Mouse (Mus musculus) lung, postnatal 0 days (tissue): ENCODE measurements around the gene Tmem144. TPM values are rescaled to one million over a fixed set of nuclear protein-coding genes. Genes with fewer than 3 reads are reported as not detected.

Source experiments
- ATAC-seq: fragments of 200-750 bp; cut with Nextera tagmentation; 2 replicates; pipeline ENCODE4 v1.8.0; 2017; ENCODE audit warnings: moderate library complexity
- DNase-seq: peaks from one replicate; pipeline ENCODE4 v3.0.0-alpha.2; 2016; ENCODE audit warnings: low spot score
- H3K27ac ChIP-seq: fragments of 300-500 bp; sonication (generic); 2 replicates; pipeline ENCODE4 v1.5.1; 2014; ENCODE audit warnings: antibody characterized with exemption, mild to moderate bottlenecking, low read length, mixed read lengths
- H3K27me3 ChIP-seq: fragments of 300-500 bp; sonication (generic); replicated peaks from 2 replicates; pipeline ENCODE4 v1.6.1; 2014; ENCODE audit warnings: low read length, mixed read lengths; ENCODE audit not compliant: insufficient read depth
- H3K36me3 ChIP-seq: fragments of 300-500 bp; sonication (generic); 2 replicates; pipeline ENCODE4 v1.6.1; 2014; ENCODE audit warnings: low read length, mixed read lengths; ENCODE audit not compliant: insufficient read depth
- H3K4me1 ChIP-seq: fragments of 300-500 bp; sonication (generic); 2 replicates; pipeline ENCODE4 v1.6.1; 2014; ENCODE audit warnings: antibody characterized with exemption, low read depth, low read length, mixed read lengths; ENCODE audit not compliant: insufficient read depth
- H3K4me2 ChIP-seq: fragments of 300-500 bp; sonication (generic); replicated peaks from 2 replicates; pipeline ENCODE4 v1.6.1; 2014; ENCODE audit warnings: low read depth, mild to moderate bottlenecking, low read length, moderate library complexity, mixed read lengths
- H3K4me3 ChIP-seq: fragments of 300-500 bp; sonication (generic); 2 replicates; pipeline ENCODE4 v1.5.1; 2014; ENCODE audit warnings: low read depth, low read length
- H3K9ac ChIP-seq: fragments of 300-500 bp; sonication (generic); replicated peaks from 2 replicates; pipeline ENCODE4 v1.6.1; 2014; ENCODE audit warnings: low read depth, mild to moderate bottlenecking
- H3K9me3 ChIP-seq: fragments of 300-500 bp; sonication (generic); 2 replicates; pipeline ENCODE4 v1.6.1; 2016; ENCODE audit warnings: low read length, mixed read lengths
- CTCF ChIP-seq: IDR thresholded peaks from 2 replicates; pipeline ENCODE4 v1.5.1; 2016; ENCODE audit warnings: antibody characterized with exemption, mild to moderate bottlenecking
- EP300 ChIP-seq: IDR thresholded peaks from 2 replicates; pipeline ENCODE4 v1.6.1; 2016; ENCODE audit warnings: antibody characterized with exemption, mild to moderate bottlenecking, control low read depth
- WGBS: fragments of 180-500 bp; shearing (Covaris S2); extraction: QIAGEN DNeasy Blood & Tissue Kit; methylation state at CpG from one replicate; pipeline ENCODE4 v1.1.7; 2014; 5-methylcytosine and 5-hydroxymethylcytosine counted together
- polyA plus RNA-seq: library from polyadenylated mRNA; unstranded; fragments of >200 nt; fragmentation: Nextera tagmentation; extraction: Ambion mirVana; gene quantifications from 2 replicates; pipeline ENCODE4 v1.2.1, GENCODE M21; 2015

The Tmem144 gene
- polyA plus RNA-seq, 1 experiment from 2014 or later = 4.4 TPM

DNA sequence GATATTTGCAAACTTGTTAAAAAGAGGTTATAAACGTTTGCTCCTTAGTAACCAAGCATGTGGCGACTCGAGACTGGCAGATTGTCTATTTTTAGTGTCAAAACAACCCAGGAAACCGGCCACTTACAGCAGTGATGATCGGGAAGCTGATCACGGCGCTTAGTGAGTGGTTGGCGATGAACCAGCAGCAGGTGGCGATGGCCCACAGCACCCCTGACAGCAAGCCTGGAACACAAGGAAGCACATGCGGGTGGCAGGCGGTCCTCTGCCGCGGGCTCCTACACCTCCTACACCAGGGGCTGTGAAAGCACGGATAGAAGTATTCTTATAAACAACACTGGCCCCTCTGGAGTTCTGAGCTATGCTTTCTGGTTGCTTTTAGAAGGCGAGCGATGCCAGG is 31.4 kb downstream of the Tmem144 start:
- ATAC-seq (no peak), DNase-seq (no peak)
- 80% methylated on average over 16 of the region's 16 CpGs for WGBS

DNA sequence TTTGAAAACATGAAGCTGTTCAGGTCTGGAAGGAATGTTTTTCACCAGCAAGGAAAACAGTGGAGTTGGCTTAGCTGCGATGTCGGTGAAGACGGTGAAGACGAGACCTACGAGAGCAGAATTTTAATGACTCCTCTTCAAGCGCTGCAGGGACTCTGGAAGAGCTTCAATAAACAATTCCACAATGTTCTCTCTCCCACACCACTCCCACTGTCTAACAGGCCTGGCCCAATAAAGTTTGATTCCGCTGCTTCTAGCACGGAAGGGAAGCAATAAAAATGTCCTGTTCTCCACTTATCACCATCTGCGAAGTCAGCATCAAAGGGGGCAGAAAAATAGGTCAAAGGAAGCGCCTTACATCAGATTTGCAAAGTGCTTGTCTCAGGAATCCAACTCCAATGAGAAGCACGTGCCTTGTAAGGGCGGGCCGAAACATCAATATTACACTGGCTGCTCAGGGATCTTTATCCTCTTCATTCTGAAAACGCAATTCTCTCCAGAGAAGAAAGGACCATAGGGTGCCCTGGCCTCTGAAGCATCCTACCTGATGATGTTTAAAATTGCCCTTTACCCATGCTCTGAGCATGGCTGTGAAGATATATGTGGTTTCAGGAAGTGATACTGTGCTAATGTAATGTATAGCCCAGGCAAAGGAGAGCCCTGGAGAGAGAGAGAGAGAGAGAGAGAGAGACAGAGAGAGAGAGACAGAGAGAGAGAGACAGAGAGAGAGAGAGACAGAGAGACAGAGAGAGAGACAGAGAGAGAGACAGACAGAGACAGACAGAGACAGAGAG is 34.2 kb downstream of the Tmem144 start:
- TF ChIP-seq CTCF (no peak), EP300 (no peak)
- Histone ChIP-seq H3K9ac (no peak overlapping the region), H3K4me2 (no peak overlapping the region), H3K4me1 (no peaks in the 10 kb centered on the region), H3K27ac (no peak overlapping the region), H3K9me3 (no peaks in the 10 kb centered on the region), H3K36me3 (no peaks in the 10 kb centered on the region), H3K4me3 (no peak overlapping the region), H3K27me3 (no peaks in the 10 kb centered on the region)
- WGBS = 54% methylated on average over 14 of the region's 14 CpGs
- ATAC-seq (no peak), DNase-seq (no peak)

More for the DNA sequence above, 31.4 kb downstream of the Tmem144 start:
- Histone ChIP-seq H3K4me1 (no peaks in the 10 kb centered on the region), H3K9me3 (no peaks in the 10 kb centered on the region), H3K27ac (no peak overlapping the region), H3K4me2 (no peak overlapping the region), H3K36me3 (no peaks in the 10 kb centered on the region), H3K9ac (no peak overlapping the region), H3K4me3 (no peak overlapping the region), H3K27me3 (no peaks in the 10 kb centered on the region)
- TF ChIP-seq CTCF = no peak
- no peak for TF ChIP-seq EP300

DNA sequence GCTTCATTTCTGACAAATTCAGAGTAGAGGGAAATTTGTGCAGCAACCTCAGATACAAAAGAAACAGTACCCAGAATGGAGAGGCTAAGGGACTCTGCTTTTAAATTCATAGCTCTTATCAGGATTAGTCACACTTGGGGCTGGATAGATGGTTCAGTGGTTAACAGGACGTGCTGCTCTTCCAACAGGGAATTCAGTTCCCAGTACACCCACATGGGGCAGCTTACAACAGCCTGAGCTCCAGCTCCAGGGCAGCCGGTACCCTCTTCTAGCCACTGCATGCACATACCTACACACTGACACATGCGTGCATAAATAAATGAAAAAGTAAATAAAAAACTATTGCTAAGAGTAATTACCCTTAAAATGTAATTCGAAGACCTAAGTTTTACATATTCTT is 36.3 kb downstream of the Tmem144 start:
- Histone ChIP-seq H3K9ac (no peak overlapping the region), H3K36me3 (no peaks in the 10 kb centered on the region), H3K4me3 (no peak overlapping the region), H3K4me2 (no peak overlapping the region), H3K27me3 (no peaks in the 10 kb centered on the region), H3K4me1 (no peaks in the 10 kb centered on the region), H3K27ac (no peak overlapping the region), H3K9me3 (no peaks in the 10 kb centered on the region)
- DNase-seq (no peak), ATAC-seq (no peak)
- 75% methylated on average over 4 of the region's 4 CpGs for WGBS
- TF ChIP-seq EP300 = no peak
- 0 out of 2 replicates have a peak, but pooled peaks have one; percentile 5 for TF ChIP-seq CTCF

DNA sequence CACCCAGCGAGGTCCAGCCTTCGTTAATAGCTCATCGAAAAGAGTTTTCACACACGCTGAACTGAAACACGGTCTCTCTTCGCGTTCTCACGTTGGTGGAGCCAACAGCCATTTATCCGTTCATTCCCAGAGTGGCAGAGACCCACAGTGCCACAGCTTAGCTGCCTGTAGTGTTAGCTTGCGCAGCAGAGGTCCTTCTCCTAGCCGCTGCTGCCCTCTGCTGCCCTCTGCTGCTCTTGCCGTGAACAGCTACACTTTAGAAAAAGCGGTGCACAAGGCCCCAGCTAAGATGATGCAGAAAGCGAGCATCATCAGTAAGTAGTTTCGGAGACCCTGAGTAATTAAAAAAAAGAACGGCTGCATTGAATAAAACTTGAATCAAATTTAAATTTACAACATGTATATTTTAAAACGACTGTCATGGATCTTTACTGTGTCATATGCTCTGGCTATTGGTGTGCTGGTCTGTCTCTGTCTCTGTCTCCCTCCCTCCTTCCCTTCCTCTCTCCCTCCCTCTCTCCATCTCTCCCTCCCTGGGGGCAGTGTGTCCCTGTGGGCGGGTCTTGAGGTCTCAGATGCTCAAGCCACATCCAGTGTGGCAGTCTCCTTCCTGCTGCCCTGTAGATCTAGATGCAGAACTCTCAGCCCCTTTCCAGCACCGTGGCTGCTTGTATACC is 38.6 kb downstream of the Tmem144 start:
- no peak for TF ChIP-seq EP300
- peak; percentile 92 for TF ChIP-seq CTCF
- Histone ChIP-seq H3K4me1 (no peaks in the 10 kb centered on the region), H3K9me3 (no peaks in the 10 kb centered on the region), H3K4me3 (no peak overlapping the region), H3K4me2 (no peak overlapping the region), H3K9ac (no peak overlapping the region), H3K27ac (no peak overlapping the region), H3K27me3 (no peaks in the 10 kb centered on the region), H3K36me3 (no peaks in the 10 kb centered on the region)
- peak; percentile 57 for ATAC-seq
- DNase-seq = peak; percentile 59
- 31% methylated on average over 19 of the region's 19 CpGs for WGBS

DNA sequence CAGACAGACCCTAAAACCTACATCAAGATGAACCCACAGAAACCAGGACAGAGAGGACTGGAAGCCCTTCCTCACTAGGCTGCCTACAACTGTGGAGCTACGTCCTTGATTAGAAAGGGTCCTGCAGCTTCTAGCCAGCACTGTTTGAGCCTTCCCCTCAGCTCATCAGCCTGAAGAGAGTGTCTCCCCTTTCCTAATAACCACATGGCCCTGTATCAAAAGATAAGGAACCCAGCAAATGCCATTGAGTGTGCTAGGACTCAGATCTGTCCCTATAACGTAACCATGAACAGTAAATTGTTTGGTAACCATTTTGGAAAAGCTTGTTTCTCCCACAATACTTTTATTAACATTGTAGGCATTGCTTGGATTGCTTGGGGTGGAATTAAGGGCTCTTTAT is 40.5 kb downstream of the Tmem144 start:
- Histone ChIP-seq H3K4me1 (no peaks in the 10 kb centered on the region), H3K27me3 (no peaks in the 10 kb centered on the region), H3K9ac (no peak overlapping the region), H3K4me2 (no peak overlapping the region), H3K9me3 (no peaks in the 10 kb centered on the region), H3K4me3 (no peak overlapping the region), H3K27ac (no peak overlapping the region), H3K36me3 (no peaks in the 10 kb centered on the region)
- ATAC-seq = no peak
- TF ChIP-seq EP300 (no peak), CTCF (no peak)
- 80% methylated on average over 2 of the region's 2 CpGs for WGBS
- no peak for DNase-seq

DNA sequence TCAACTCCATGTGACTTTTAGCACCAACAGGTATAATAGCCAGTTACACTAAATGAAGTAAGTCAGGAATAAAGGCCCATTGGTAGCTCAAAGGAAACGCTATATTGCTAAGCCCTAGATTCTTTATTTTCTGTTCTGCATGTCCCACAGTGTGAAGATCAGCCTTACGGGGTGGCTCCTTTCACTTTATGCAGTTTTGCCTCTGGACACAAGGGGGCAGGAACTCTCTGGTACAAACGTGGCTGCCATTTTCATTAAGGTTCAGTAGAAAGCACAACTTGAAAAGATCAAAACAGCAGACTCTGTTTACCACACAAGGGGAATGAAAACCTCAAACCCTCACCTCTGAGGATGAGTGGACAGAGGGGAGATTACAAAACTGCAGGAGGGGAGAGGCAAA is 40.9 kb downstream of the Tmem144 start:
- H3K27me3 ChIP-seq = no peaks in the 10 kb centered on the region
- no peak overlapping the region for H3K27ac ChIP-seq
- no peak overlapping the region for H3K4me3 ChIP-seq
- H3K9me3 ChIP-seq = no peaks in the 10 kb centered on the region
- no peak overlapping the region for H3K9ac ChIP-seq
- ATAC-seq (no peak), DNase-seq (no peak)
- TF ChIP-seq EP300 (no peak), CTCF (peak; percentile 59)
- H3K4me1 ChIP-seq = no peaks in the 10 kb centered on the region
- no peak overlapping the region for H3K4me2 ChIP-seq
- 48% methylated on average over 3 of the region's 3 CpGs for WGBS
- H3K36me3 ChIP-seq = no peaks in the 10 kb centered on the region
